Mouse (Mus musculus) limb, embryonic 14.5 days (tissue): Measurements from ENCODE around the gene Lamtor4. TPM values are rescaled to one million over a fixed set of nuclear protein-coding genes. Genes with fewer than 3 reads are reported as not detected.

Source experiments
- ATAC-seq: fragments of 200-750 bp; cut with Nextera tagmentation; 2 replicates; pipeline ENCODE4 v1.8.0; 2017; ENCODE audit warnings: low read depth, moderate number of reproducible peaks, moderate TSS enrichment; ENCODE audit not compliant: low FRiP score
- DNase-seq: peaks from one replicate; pipeline ENCODE4 v3.0.0-alpha.2; 2015; ENCODE audit warnings: low spot score
- H3K27ac ChIP-seq: fragments of 300-500 bp; sonication (generic); replicated peaks from 2 replicates; pipeline ENCODE4 v1.5.1; 2014; ENCODE audit warnings: low read depth, mild to moderate bottlenecking, low read length, moderate library complexity, mixed read lengths
- H3K27me3 ChIP-seq: fragments of 300-500 bp; sonication (generic); 2 replicates; pipeline ENCODE4 v1.6.1; 2014; ENCODE audit warnings: low read length, mixed read lengths; ENCODE audit not compliant: control insufficient read depth, insufficient read depth
- H3K36me3 ChIP-seq: fragments of 300-500 bp; sonication (generic); 2 replicates; pipeline ENCODE4 v1.6.1; 2014; ENCODE audit warnings: mild to moderate bottlenecking, low read length, moderate library complexity, mixed read lengths; ENCODE audit not compliant: control insufficient read depth, insufficient read depth
- H3K4me1 ChIP-seq: fragments of 300-500 bp; sonication (generic); 2 replicates; pipeline ENCODE4 v1.6.1; 2014; ENCODE audit warnings: antibody characterized with exemption, low read length, mixed read lengths; ENCODE audit not compliant: control insufficient read depth, insufficient read depth
- H3K4me2 ChIP-seq: fragments of 300-500 bp; sonication (generic); replicated peaks from 2 replicates; pipeline ENCODE4 v1.6.1; 2014; ENCODE audit warnings: low read depth, mild to moderate bottlenecking, low read length, moderate library complexity; ENCODE audit not compliant: severe bottlenecking
- H3K4me3 ChIP-seq: fragments of 300-500 bp; sonication (generic); replicated peaks from 2 replicates; pipeline ENCODE4 v1.5.1; 2014; ENCODE audit warnings: low read length
- H3K9ac ChIP-seq: fragments of 300-500 bp; sonication (generic); 2 replicates; pipeline ENCODE4 v1.6.1; 2014; ENCODE audit warnings: mild to moderate bottlenecking, low read depth, low read length, moderate library complexity; ENCODE audit not compliant: severe bottlenecking
- H3K9me3 ChIP-seq: fragments of 300-500 bp; sonication (generic); 2 replicates; pipeline ENCODE4 v1.6.1; 2016; ENCODE audit warnings: low read length; ENCODE audit not compliant: control insufficient read depth
- POLR2A ChIP-seq: fragments of 200-500 bp; IDR thresholded peaks from 2 replicates; pipeline ENCODE4 v1.8.0; 2012; ENCODE audit warnings: inconsistent platforms, mild to moderate bottlenecking, moderate library complexity, borderline replicate concordance; ENCODE audit not compliant: insufficient read depth, insufficient read length; ENCODE audit errors: extremely low read depth
- WGBS: fragments of 180-500 bp; shearing (Covaris S2); extraction: QIAGEN DNeasy Blood & Tissue Kit; methylation state at CpG from one replicate; pipeline ENCODE4 v1.1.7; 2014; 5-methylcytosine and 5-hydroxymethylcytosine counted together
- polyA plus RNA-seq, 2 experiments: library from polyadenylated mRNA; depleted of rRNA in 1 of 2; stranded (reverse) in 1 of 2; unstranded in 1 of 2; fragments of >200 nt; fragmentation: Nextera tagmentation in 1 of 2; extraction: Ambion mirVana in 1 of 2; gene quantifications; 2 replicates each; pipeline versions ENCODE4 v1.2.1 to v1.2.3; 2012 to 2014

Lamtor4 gene
- polyA plus RNA-seq, 2 experiments: 68.5 to 104 TPM

DNA sequence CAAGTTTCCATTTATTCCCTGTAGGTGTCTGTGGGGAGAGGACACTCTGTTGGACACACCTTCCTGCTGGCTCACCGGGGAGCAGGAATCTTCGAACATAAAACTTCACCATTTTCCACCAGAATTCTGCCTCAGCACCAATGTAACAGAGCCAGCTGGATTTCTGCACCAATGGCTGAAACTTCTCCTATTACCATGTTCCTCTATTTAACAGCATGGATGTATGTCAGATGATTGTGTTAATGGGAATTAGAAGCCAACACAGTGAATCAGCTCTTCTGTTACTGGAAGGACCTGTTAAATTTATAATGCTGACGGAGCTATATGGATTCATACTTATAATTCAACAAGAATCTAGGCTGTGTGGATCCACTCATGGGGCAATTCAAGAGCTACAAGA lies 25.8 kb upstream of the Lamtor4 start:
- no peak for ATAC-seq

DNA sequence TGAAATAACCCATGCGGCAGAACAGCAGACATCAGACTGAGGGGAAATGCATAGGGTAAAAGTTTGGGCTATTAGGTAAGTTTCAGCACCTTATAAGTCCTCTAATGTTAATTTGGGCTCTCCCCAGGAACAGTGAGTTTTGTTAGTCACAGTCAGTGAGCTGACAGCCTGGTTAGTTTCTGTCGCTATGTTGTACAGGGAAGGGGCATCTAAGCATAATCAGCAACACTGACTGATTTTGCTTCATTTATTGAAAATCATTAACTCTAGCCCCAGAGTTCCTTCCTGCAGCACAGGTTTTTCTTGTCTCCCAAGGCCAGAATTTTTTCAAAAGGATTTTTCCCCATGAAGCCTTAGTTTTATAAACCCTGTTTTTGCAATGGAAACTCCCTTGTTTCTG lies 21.5 kb upstream of the Lamtor4 start:
- Histone ChIP-seq H3K4me1 (no peaks in the 10 kb centered on the region), H3K9me3 (no peaks in the 10 kb centered on the region), H3K4me2 (no peak overlapping the region), H3K4me3 (no peak overlapping the region), H3K27me3 (no peaks in the 10 kb centered on the region), H3K27ac (no peak overlapping the region), H3K9ac (no peak overlapping the region), H3K36me3 (no peaks in the 10 kb centered on the region)
- TF ChIP-seq POLR2A: no peak
- WGBS: 82% methylated on average over 2 of the region's 2 CpGs
- ATAC-seq (no peak), DNase-seq (no peak)

More for the DNA sequence above, 25.8 kb upstream of the Lamtor4 start:
- no peaks in the 10 kb centered on the region for H3K4me1 ChIP-seq
- no peak for DNase-seq
- TF ChIP-seq POLR2A: no peak
- no peaks in the 10 kb centered on the region for H3K9me3 ChIP-seq
- no peak overlapping the region for H3K4me2 ChIP-seq
- 83% methylated on average over 3 of the region's 3 CpGs for WGBS
- no peaks in the 10 kb centered on the region for H3K36me3 ChIP-seq
- H3K4me3 ChIP-seq: no peak overlapping the region
- H3K27me3 ChIP-seq: no peaks in the 10 kb centered on the region
- no peak overlapping the region for H3K9ac ChIP-seq
- no peak overlapping the region for H3K27ac ChIP-seq

DNA sequence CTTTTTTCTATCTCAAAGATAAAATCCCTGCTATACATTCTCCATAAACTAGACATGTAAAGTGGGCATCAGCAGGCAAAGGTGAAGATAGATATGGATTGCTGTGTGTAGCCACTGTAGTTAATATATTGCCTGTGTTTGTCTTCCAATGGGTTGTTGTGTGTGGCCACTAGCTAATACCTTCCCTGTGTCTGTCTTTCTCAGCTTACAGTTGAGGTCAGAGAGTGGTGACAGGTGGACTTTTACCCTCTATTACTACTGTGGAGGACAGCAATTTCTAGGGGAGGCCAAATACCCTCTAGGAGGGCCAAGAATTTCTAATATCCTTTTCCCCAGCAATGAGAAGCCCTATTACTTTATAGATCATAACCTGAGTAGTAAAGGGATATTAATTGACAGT lies 21.1 kb upstream of the Lamtor4 start:
- H3K4me3 ChIP-seq: no peak overlapping the region
- H3K27ac ChIP-seq: no peak overlapping the region
- no peaks in the 10 kb centered on the region for H3K9me3 ChIP-seq
- no peak for TF ChIP-seq POLR2A
- no peaks in the 10 kb centered on the region for H3K36me3 ChIP-seq
- DNase-seq: no peak
- no peaks in the 10 kb centered on the region for H3K4me1 ChIP-seq
- H3K27me3 ChIP-seq: no peaks in the 10 kb centered on the region
- H3K9ac ChIP-seq: no peak overlapping the region
- no peak for ATAC-seq
- no peak overlapping the region for H3K4me2 ChIP-seq

DNA sequence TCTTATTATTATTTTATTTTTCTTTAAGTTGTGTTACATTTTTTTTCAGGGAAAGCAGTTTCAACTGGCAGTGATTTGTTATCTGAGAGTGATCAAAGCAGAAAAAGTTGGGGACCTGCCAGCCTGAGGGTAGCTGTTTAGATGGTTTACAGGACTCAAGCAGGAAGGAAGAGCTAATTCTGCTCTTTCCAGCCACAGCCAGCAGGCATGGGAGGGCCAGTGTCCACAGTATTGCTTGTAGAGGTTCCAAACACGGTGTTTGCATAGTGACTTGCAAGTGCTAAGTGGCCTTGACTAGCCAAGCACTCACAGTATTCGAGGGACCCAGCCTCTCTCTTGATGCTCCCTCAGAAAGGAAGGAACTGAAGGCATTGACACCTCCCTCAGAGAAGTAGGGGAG lies 13.8 kb upstream of the Lamtor4 start:
- Histone ChIP-seq H3K27ac (no peak overlapping the region), H3K4me1 (no peaks in the 10 kb centered on the region)
- WGBS: 30% methylated on average over 2 of the region's 2 CpGs

DNA sequence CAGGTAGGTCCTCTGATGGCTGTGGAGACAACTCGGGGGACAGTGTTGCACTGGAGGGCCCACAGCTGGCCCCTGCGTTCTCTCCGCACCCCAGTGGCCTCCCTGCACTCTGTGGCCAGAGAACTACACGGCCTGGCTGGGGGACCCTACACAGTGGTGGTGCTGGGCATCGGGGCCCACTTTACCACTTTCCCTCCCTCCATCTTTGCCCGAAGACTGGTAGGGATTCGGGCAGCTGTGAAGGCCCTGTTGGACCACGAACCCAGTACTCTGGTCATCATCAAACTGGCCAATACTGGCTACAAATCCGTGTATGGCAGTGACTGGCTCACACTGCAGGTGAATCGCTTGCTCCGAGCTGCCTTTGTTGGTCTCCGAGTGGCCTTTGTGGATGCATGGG lies 4.1 kb upstream of the Lamtor4 start:
- no peak for DNase-seq
- Histone ChIP-seq H3K9ac (no peak overlapping the region), H3K9me3 (no peaks in the 10 kb centered on the region), H3K27me3 (no peaks in the 10 kb centered on the region), H3K4me1 (peaks cover 7% of the 10 kb centered on the region), H3K27ac (no peak overlapping the region), H3K36me3 (no peaks in the 10 kb centered on the region), H3K4me3 (no peak overlapping the region), H3K4me2 (no peak overlapping the region)
- no peak for ATAC-seq
- WGBS: 81% methylated on average over 12 of the region's 12 CpGs
- TF ChIP-seq POLR2A: no peak

More for the DNA sequence above, 13.8 kb upstream of the Lamtor4 start:
- Histone ChIP-seq H3K9me3 (no peaks in the 10 kb centered on the region), H3K27me3 (no peaks in the 10 kb centered on the region), H3K9ac (no peak overlapping the region), H3K36me3 (no peaks in the 10 kb centered on the region), H3K4me3 (no peak overlapping the region), H3K4me2 (no peak overlapping the region)
- no peak for TF ChIP-seq POLR2A
- ATAC-seq: no peak
- DNase-seq: no peak

DNA sequence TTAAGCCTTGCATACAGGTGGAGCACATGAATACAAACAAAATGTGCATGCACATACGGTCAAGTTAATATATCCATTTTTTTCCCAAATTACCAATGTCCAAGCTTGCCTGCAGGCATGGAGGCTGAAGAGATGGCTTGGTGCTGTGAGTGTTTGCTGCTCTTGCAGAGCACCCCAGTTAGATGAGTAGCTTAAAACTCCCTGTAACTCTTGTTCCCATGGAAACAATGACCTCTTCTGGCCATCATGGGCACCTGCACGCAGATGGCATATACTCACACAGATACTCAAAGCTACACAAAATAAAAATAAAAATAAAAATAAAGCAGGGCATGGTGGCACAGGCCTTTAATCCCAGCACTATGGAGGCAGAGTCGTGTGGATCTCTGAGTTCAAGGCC lies 2.2 kb upstream of the Lamtor4 start:
- 87% methylated on average over 3 of the region's 3 CpGs for WGBS
- Histone ChIP-seq H3K9ac (no peak overlapping the region), H3K9me3 (no peaks in the 10 kb centered on the region), H3K4me1 (peaks cover 11% of the 10 kb centered on the region), H3K4me2 (no peak overlapping the region), H3K27ac (no peak overlapping the region), H3K4me3 (no peak overlapping the region), H3K27me3 (no peaks in the 10 kb centered on the region), H3K36me3 (0 out of 2 replicates have a peak, but pooled peaks cover 4% of the 10 kb centered on the region)
- no peak for DNase-seq
- no peak for ATAC-seq
- TF ChIP-seq POLR2A: no peak
